Mouse (Mus musculus) monocyte, adult 2 months (primary cell): ENCODE results near the gene Aqp6.

Experiments
- DNase-seq, 2 experiments: peaks; one replicate each; pipeline ENCODE4 v3.0.0; 2022; ENCODE audit warnings: low spot score in 2 of 2, low read depth in 1 of 2

Gene Aqp6

GRCm38 (mm10) chr15:99642622-99643021 lies 41.4 kb downstream of the Aqp6 start:
- no peak for DNase-seq

GRCm38 (mm10) chr15:99643832-99644231 lies 42.6 kb downstream of the Aqp6 start:
- no peak for DNase-seq

GRCm38 (mm10) chr15:99644776-99645175 lies 43.6 kb downstream of the Aqp6 start:
- no peak for DNase-seq

GRCm38 (mm10) chr15:99648326-99648725 lies 47.1 kb downstream of the Aqp6 start:
- no peak for DNase-seq

GRCm38 (mm10) chr15:99649067-99649761 lies 48.0 kb downstream of the Aqp6 start:
- no peak for DNase-seq

GRCm38 (mm10) chr15:99650304-99650703 lies 49.1 kb downstream of the Aqp6 start:
- DNase-seq = no peak

GRCm38 (mm10) chr15:99651163-99651872 lies 50.1 kb downstream of the Aqp6 start, which contains the start of gene Racgap1:
Gene Racgap1, minus strand, starts transcription at chr15:99651656.
- DNase-seq = peak; percentile 88 to 94

GRCm38 (mm10) chr15:99651984-99652872 lies 51.0 kb downstream of the Aqp6 start:
- no peak for DNase-seq

GRCm38 (mm10) chr15:99653291-99653690 lies 52.1 kb downstream of the Aqp6 start:
- no peak for DNase-seq

- no peak for DNase-seq
Observed at GRCm38 (mm10) chr15:99653876-99654275, 52.7 kb downstream of the Aqp6 start.
